Mouse (Mus musculus) liver, embryonic 14.5 days (tissue): ENCODE measurements around the gene Pfn1.

Source experiments
- CTCF ChIP-seq: IDR thresholded peaks from 2 replicates; pipeline ENCODE4 v1.5.1; 2016; ENCODE audit warnings: antibody characterized with exemption, low read depth, control low read depth
- EP300 ChIP-seq: IDR thresholded peaks from 2 replicates; pipeline ENCODE4 v1.6.1; 2016; ENCODE audit warnings: antibody characterized with exemption, low read depth

DNA sequence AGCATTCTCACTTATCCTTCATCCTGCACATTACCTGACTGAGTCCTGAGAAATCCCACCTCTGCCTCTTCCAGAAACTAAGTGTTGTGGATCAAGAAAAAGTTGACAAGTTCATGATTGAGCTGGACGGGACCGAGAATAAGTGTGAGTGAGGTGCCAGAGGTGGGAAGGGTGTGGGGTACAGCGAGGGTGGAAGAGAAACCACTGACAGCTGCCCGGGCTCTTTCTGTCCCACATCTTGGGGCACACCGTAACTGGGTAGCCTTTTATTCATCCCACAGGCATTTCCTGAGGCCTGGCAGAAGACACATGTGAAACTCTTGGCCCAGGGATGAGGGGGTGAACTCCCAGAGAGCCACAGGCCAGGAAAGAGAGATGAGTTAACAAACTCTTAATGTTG is 4.1 kb upstream of the Pfn1 start:
- TF ChIP-seq CTCF, result no peak
- TF ChIP-seq EP300, result no peak
